Mouse (Mus musculus) lung, postnatal 0 days (tissue): ENCODE data around the gene Chchd6. TPM values are rescaled to one million over a fixed set of nuclear protein-coding genes. Genes with fewer than 3 reads are reported as not detected.

Experiments
- ATAC-seq: fragments of 200-750 bp; cut with Nextera tagmentation; 2 replicates; pipeline ENCODE4 v1.8.0; 2017; ENCODE audit warnings: moderate library complexity
- DNase-seq: peaks from one replicate; pipeline ENCODE4 v3.0.0-alpha.2; 2016; ENCODE audit warnings: low spot score
- H3K27ac ChIP-seq: fragments of 300-500 bp; sonication (generic); 2 replicates; pipeline ENCODE4 v1.5.1; 2014; ENCODE audit warnings: antibody characterized with exemption, mild to moderate bottlenecking, low read length, mixed read lengths
- H3K27me3 ChIP-seq: fragments of 300-500 bp; sonication (generic); replicated peaks from 2 replicates; pipeline ENCODE4 v1.6.1; 2014; ENCODE audit warnings: low read length, mixed read lengths; ENCODE audit not compliant: insufficient read depth
- H3K36me3 ChIP-seq: fragments of 300-500 bp; sonication (generic); 2 replicates; pipeline ENCODE4 v1.6.1; 2014; ENCODE audit warnings: low read length, mixed read lengths; ENCODE audit not compliant: insufficient read depth
- H3K4me1 ChIP-seq: fragments of 300-500 bp; sonication (generic); 2 replicates; pipeline ENCODE4 v1.6.1; 2014; ENCODE audit warnings: antibody characterized with exemption, low read depth, low read length, mixed read lengths; ENCODE audit not compliant: insufficient read depth
- H3K4me2 ChIP-seq: fragments of 300-500 bp; sonication (generic); replicated peaks from 2 replicates; pipeline ENCODE4 v1.6.1; 2014; ENCODE audit warnings: low read depth, mild to moderate bottlenecking, low read length, moderate library complexity, mixed read lengths
- H3K4me3 ChIP-seq: fragments of 300-500 bp; sonication (generic); 2 replicates; pipeline ENCODE4 v1.5.1; 2014; ENCODE audit warnings: low read depth, low read length
- H3K9ac ChIP-seq: fragments of 300-500 bp; sonication (generic); replicated peaks from 2 replicates; pipeline ENCODE4 v1.6.1; 2014; ENCODE audit warnings: low read depth, mild to moderate bottlenecking
- H3K9me3 ChIP-seq: fragments of 300-500 bp; sonication (generic); 2 replicates; pipeline ENCODE4 v1.6.1; 2016; ENCODE audit warnings: low read length, mixed read lengths
- CTCF ChIP-seq: IDR thresholded peaks from 2 replicates; pipeline ENCODE4 v1.5.1; 2016; ENCODE audit warnings: antibody characterized with exemption, mild to moderate bottlenecking
- EP300 ChIP-seq: IDR thresholded peaks from 2 replicates; pipeline ENCODE4 v1.6.1; 2016; ENCODE audit warnings: antibody characterized with exemption, mild to moderate bottlenecking, control low read depth
- WGBS: fragments of 180-500 bp; shearing (Covaris S2); extraction: QIAGEN DNeasy Blood & Tissue Kit; methylation state at CpG from one replicate; pipeline ENCODE4 v1.1.7; 2014; 5-methylcytosine and 5-hydroxymethylcytosine counted together
- polyA plus RNA-seq: library from polyadenylated mRNA; unstranded; fragments of >200 nt; fragmentation: Nextera tagmentation; extraction: Ambion mirVana; gene quantifications from 2 replicates; pipeline ENCODE4 v1.2.1, GENCODE M21; 2015

The Chchd6 gene
- polyA plus RNA-seq, 1 experiment from 2014 or later = 25.0 TPM

DNA sequence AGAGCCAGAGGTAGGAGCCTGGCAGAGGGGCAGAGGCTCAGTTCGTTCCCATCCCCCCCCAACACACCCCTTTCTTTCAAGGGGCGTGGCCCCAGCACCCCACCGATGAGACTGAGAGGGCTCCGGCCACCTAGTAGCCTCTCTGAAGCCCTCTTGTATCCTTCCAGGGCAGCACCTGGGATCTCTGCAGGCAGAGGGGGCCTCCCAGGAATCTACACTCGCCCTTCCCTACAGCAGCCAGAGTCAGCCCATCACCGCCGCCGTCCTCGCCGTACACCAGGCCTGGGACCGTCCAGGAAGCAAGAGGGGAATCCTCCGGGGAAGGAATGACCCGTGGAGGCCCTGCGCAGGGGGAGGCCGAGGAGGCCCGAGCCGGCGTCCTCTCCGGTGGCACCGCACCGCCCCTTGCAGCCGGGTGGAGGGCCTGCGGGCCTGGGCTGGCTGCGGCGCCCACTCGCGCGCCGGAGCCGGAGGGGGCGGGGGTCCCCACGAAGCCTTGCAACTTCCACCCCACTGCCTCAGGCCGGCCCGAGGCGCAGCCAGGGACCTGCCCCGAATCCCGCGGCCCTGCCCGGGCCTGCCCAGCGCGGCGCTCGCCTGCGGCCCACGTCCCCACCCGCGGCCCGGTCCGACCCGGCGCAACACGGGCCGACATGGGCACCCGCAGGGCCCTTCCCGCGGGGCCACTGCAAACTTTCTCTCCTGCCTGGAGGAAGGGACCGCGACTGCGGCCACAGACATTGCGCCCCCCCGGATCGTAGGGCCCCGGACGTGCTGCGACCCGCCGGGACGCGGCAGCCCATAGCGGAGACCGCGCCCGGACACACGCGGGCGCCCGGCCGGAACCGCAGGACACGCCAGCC, 233.8 kb downstream of the Chchd6 start:
- no peaks in the 10 kb centered on the region for H3K27me3 ChIP-seq
- 0% methylated on average over 34 of the region's 80 CpGs for WGBS
- H3K36me3 ChIP-seq = no peaks in the 10 kb centered on the region
- H3K4me1 ChIP-seq = peaks cover 23% of the 10 kb centered on the region
- H3K9ac ChIP-seq = peak overlapping the region; percentile 92
- H3K27ac ChIP-seq = peak overlapping the region; percentile 76
- H3K9me3 ChIP-seq = no peaks in the 10 kb centered on the region
- TF ChIP-seq EP300 = no peak
- peak; percentile 17; the same call in 1 of the 2 replicates for TF ChIP-seq CTCF
- peak overlapping the region; percentile 93 for H3K4me2 ChIP-seq
- ATAC-seq (peak; percentile 52), DNase-seq (peak; percentile 53)
- peak overlapping the region; percentile 89 for H3K4me3 ChIP-seq

DNA sequence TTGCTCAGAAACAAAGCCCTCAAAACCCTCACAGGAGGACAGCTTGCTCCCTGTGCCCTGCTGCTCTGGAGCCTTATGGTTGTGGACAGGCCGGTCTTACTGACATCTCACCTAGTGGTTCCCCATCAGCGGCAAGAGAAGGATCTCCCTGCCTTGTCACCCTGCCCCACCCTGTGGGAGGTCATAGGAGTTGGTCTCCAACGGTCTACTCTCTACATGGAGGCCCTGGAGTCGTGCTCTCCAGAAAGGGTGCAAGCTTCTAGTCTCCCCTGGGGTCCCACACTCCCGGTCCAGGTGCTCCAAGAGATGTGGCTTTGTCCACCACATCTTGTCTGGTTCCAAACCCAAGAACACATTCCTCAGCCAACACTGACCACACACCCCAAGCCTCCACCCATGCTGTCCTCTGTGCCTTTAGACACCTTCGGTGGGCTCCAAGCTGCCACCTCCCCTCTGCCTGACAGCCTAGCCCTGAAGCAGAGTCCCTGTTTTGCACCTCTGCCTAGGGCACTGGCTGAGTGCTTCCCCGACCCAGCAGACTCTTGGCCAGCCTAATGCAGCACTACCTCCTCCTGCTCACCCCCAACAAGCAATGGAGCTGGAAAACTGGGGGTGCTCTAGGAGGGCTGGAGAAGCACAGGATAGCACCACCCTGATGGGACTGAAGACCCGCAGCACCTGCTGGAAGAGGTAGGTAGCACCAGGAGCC, 234.6 kb downstream of the Chchd6 start:
- TF ChIP-seq EP300 (no peak), CTCF (peak; percentile 14; the same call in 1 of the 2 replicates)
- peak overlapping the region; percentile 92 for H3K9ac ChIP-seq
- peak overlapping the region; percentile 93 for H3K4me2 ChIP-seq
- no peak overlapping the region for H3K27ac ChIP-seq
- ATAC-seq (no peak), DNase-seq (no peak)
- whole genome bisulfite sequencing = 49% methylated on average over 8 of the region's 8 CpGs
- H3K4me3 ChIP-seq = peak overlapping the region; percentile 89
- H3K4me1 ChIP-seq = peaks cover 23% of the 10 kb centered on the region
- 0 out of 2 replicates have a peak, but pooled peaks cover 3% of the 10 kb centered on the region for H3K36me3 ChIP-seq
- H3K9me3 ChIP-seq = no peaks in the 10 kb centered on the region
- H3K27me3 ChIP-seq = no peaks in the 10 kb centered on the region

- Histone ChIP-seq H3K9ac (no peak overlapping the region; the same call in 1 of the 2 replicates), H3K4me1 (peaks cover 23% of the 10 kb centered on the region), H3K27me3 (no peaks in the 10 kb centered on the region), H3K36me3 (0 out of 2 replicates have a peak, but pooled peaks cover 3% of the 10 kb centered on the region), H3K9me3 (no peaks in the 10 kb centered on the region), H3K4me3 (no peak overlapping the region), H3K27ac (no peak overlapping the region), H3K4me2 (peak overlapping the region; percentile 93)
- ATAC-seq (no peak), DNase-seq (no peak)
- WGBS = 62% methylated on average over 20 of the region's 20 CpGs
- TF ChIP-seq EP300 (no peak), CTCF (no peak)
These were observed 235.4 kb downstream of the Chchd6 start for GRCm38 (mm10) chr6:89359771-89360708.

DNA sequence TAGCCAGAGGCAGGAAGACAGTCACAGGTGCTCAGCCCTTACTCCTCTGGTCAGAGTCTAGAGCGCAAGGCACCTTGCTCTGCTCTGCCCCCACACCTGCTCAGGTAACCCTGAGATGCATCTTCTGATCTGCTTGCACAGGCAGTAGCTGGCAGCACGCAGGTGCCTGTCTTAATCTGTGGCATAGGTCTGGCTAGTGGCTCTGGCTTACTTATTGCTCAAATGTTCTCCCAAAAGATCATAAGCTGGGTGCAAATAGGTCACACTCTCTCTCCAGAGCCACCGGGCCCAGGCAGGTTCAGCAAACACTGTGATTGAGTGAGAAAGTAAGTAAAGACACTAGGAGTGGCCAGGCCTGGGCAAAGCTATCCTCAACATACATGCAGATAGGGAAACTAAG, 236.3 kb downstream of the Chchd6 start:
- no peak for DNase-seq
- Histone ChIP-seq H3K4me2 (no peak overlapping the region), H3K9me3 (no peaks in the 10 kb centered on the region), H3K27ac (no peak overlapping the region), H3K9ac (no peak overlapping the region), H3K4me1 (peaks cover 23% of the 10 kb centered on the region), H3K27me3 (no peaks in the 10 kb centered on the region), H3K36me3 (0 out of 2 replicates have a peak, but pooled peaks cover 3% of the 10 kb centered on the region), H3K4me3 (no peak overlapping the region)
- no peak for TF ChIP-seq CTCF
- no peak for TF ChIP-seq EP300
- WGBS = 68% methylated on average over 3 of the region's 3 CpGs
- no peak for ATAC-seq

GRCm38 (mm10) chr6:89355661-89356060, 239.8 kb downstream of the Chchd6 start:
- H3K36me3 ChIP-seq = 0 out of 2 replicates have a peak, but pooled peaks cover 3% of the 10 kb centered on the region
- no peak overlapping the region for H3K27ac ChIP-seq
- no peak for ATAC-seq
- DNase-seq = no peak
- H3K9me3 ChIP-seq = no peaks in the 10 kb centered on the region
- WGBS = 71% methylated on average over 7 of the region's 7 CpGs
- H3K4me1 ChIP-seq = peaks cover 27% of the 10 kb centered on the region
- H3K9ac ChIP-seq = no peak overlapping the region
- no peak overlapping the region for H3K4me2 ChIP-seq
- TF ChIP-seq CTCF (no peak), EP300 (no peak)
- no peaks in the 10 kb centered on the region for H3K27me3 ChIP-seq
- H3K4me3 ChIP-seq = no peak overlapping the region
